Mouse (Mus musculus): ENCODE data around the gene Dnajb3. TPM values are rescaled to one million over a fixed set of nuclear protein-coding genes. Genes with fewer than 3 reads are reported as not detected.
A peak's percentile ranks its signal among the peaks of the same experiment; 100 is the strongest.
"Not testable (repeated sequence)": the region's sequence is repeated elsewhere in the genome, so short reads cannot be mapped to it uniquely, and the experiment has no call there.

Dnajb3 gene
- polyA plus RNA-seq, 1 experiment from 2014 or later = 7.7 TPM

DNA sequence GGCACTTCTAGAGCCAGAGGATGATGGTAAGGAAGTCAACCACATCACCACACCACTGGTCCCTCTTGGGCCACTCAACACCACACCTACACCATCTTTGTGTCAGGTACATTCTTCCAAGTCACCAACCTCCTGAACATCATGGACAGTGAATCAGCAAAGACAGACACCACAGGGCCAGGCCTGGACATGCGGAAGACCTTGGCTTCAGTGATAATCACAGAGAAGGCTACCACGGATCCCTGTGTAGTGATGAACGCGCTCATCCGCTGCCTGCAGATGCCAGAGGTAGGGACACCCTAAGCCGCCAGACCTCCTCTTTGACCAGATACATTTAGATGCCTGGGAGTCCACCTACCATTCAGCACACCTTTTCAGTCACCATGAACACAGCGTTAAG lies 22.5 kb upstream of the Dnajb3 start:
- ATAC-seq (ENCODE audit: low read depth) = no peak; the same call in 1 of the 2 replicates
- WGBS (ENCODE audit: insufficient replicate concordance) = 59% methylated on average over 7 of the region's 7 CpGs

GRCm38 (mm10) chr1:88227482-88227881 lies 21.9 kb upstream of the Dnajb3 start:
- no peaks in the 10 kb centered on the region for H3K4me1 ChIP-seq (ENCODE audit: control insufficient read depth, low read depth, low read length)
- no peaks in the 10 kb centered on the region for H3K27me3 ChIP-seq (ENCODE audit: control insufficient read depth, insufficient read depth, low read depth, low read length)
- H3K4me3 ChIP-seq (ENCODE audit: low read depth, low read length) = no peak overlapping the region
- H3K9ac ChIP-seq (ENCODE audit: low read depth, low read length) = no peak overlapping the region
- 40% methylated on average over 2 of the region's 2 CpGs for WGBS (ENCODE audit: insufficient replicate concordance)
- no peak for ATAC-seq (ENCODE audit: low read depth)
- H3K36me3 ChIP-seq (ENCODE audit: control insufficient read depth, insufficient read depth) = no peaks in the 10 kb centered on the region
- no peak overlapping the region for H3K27ac ChIP-seq (ENCODE audit: low read length)
- peaks cover 31% of the 10 kb centered on the region for H3K9me3 ChIP-seq (replicated peaks; ENCODE audit: control insufficient read depth, low read length)
- H3K4me2 ChIP-seq (ENCODE audit: low read depth, low read length) = no peak overlapping the region

More for the DNA sequence above, 22.5 kb upstream of the Dnajb3 start:
- Histone ChIP-seq H3K36me3 (ENCODE audit: control insufficient read depth, insufficient read depth) (no peaks in the 10 kb centered on the region), H3K4me2 (ENCODE audit: low read depth, low read length) (no peak overlapping the region), H3K4me3 (ENCODE audit: low read depth, low read length) (no peak overlapping the region), H3K9ac (ENCODE audit: low read depth, low read length) (no peak overlapping the region), H3K27ac (ENCODE audit: low read length) (no peak overlapping the region), H3K4me1 (ENCODE audit: control insufficient read depth, low read depth, low read length) (no peaks in the 10 kb centered on the region), H3K9me3 (replicated peaks; ENCODE audit: control insufficient read depth, low read length) (peaks cover 33% of the 10 kb centered on the region), H3K27me3 (ENCODE audit: control insufficient read depth, insufficient read depth, low read depth, low read length) (no peaks in the 10 kb centered on the region)

DNA sequence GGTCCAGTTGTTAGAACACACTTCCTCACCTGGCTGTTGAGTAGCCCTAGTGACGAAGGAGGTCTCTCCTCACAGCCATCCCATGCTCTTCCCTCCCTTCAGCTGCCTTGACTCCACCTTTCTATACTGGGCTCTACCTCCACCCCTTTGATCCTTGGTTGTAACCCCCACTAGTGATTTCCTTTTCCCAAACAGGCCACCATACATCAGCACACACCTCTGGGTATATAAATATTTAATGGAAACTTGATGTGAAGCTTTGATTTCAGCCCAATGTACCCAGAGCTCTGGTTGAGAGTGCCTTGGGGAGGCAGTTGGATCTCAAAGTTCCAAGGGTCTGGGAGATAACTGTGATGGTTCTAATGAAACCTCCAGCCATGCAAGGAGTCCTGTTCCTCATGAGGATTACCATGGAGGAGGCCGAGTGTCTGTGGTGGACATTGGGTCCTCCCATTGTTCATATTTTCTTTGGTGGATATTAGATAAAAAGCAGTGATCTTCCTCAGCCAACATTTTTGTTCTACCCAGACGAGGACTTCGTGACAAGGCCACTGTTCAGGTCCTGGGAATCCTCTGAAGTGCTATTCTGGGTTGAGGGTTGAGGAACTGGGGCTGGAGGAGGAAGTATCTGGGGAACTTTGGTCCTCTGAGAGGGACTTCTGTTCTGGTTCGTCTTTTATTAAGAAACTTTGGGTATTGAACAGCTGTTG lies 21.2 kb upstream of the Dnajb3 start, which contains the start of gene Mroh2a:
Gene Mroh2a (plus strand): TSS at position 317 of the 710 bp plus-strand sequence.
- 36% methylated on average over 5 of the region's 5 CpGs for WGBS (ENCODE audit: insufficient replicate concordance)

GRCm38 (mm10) chr1:88225741-88226140 lies 20.2 kb upstream of the Dnajb3 start:
- Histone ChIP-seq H3K4me1 (ENCODE audit: control insufficient read depth, low read depth, low read length) (no peaks in the 10 kb centered on the region), H3K36me3 (ENCODE audit: control insufficient read depth, insufficient read depth) (no peaks in the 10 kb centered on the region), H3K9me3 (replicated peaks; ENCODE audit: control insufficient read depth, low read length) (peaks cover 26% of the 10 kb centered on the region), H3K4me2 (ENCODE audit: low read depth, low read length) (no peak overlapping the region), H3K9ac (ENCODE audit: low read depth, low read length) (no peak overlapping the region), H3K4me3 (ENCODE audit: low read depth, low read length) (no peak overlapping the region), H3K27ac (ENCODE audit: low read length) (no peak overlapping the region), H3K27me3 (ENCODE audit: control insufficient read depth, insufficient read depth, low read depth, low read length) (no peaks in the 10 kb centered on the region)
- ATAC-seq (ENCODE audit: low read depth) = no peak

More for the DNA sequence above, 21.2 kb upstream of the Dnajb3 start, which contains the start of gene Mroh2a:
- Histone ChIP-seq H3K27ac (ENCODE audit: low read length) (no peak within 1 kb of the TSS), H3K36me3 (ENCODE audit: control insufficient read depth, insufficient read depth) (no peaks in the 10 kb centered on the region), H3K4me2 (ENCODE audit: low read depth, low read length) (no peak within 1 kb of the TSS), H3K9ac (ENCODE audit: low read depth, low read length) (no peak within 1 kb of the TSS), H3K4me1 (ENCODE audit: control insufficient read depth, low read depth, low read length) (no peaks in the 10 kb centered on the region), H3K9me3 (replicated peaks; ENCODE audit: control insufficient read depth, low read length) (peaks cover 33% of the 10 kb centered on the region), H3K4me3 (ENCODE audit: low read depth, low read length) (no peak within 1 kb of the TSS), H3K27me3 (ENCODE audit: control insufficient read depth, insufficient read depth, low read depth, low read length) (no peaks in the 10 kb centered on the region)
- ATAC-seq (ENCODE audit: low read depth) = peak; percentile 19; the same call in 1 of the 2 replicates

GRCm38 (mm10) chr1:88225301-88225700 lies 19.7 kb upstream of the Dnajb3 start:
- not testable (repeated sequence) for H3K9ac ChIP-seq (ENCODE audit: low read depth, low read length); H3K4me2 ChIP-seq (ENCODE audit: low read depth, low read length); H3K36me3 ChIP-seq (ENCODE audit: control insufficient read depth, insufficient read depth); H3K4me3 ChIP-seq (ENCODE audit: low read depth, low read length); H3K27me3 ChIP-seq (ENCODE audit: control insufficient read depth, insufficient read depth, low read depth, low read length); H3K4me1 ChIP-seq (ENCODE audit: control insufficient read depth, low read depth, low read length); H3K27ac ChIP-seq (ENCODE audit: low read length); ATAC-seq (ENCODE audit: low read depth)
- peaks cover 22% of the 10 kb centered on the region for H3K9me3 ChIP-seq (replicated peaks; ENCODE audit: control insufficient read depth, low read length)
- 29% methylated on average over 2 of the region's 2 CpGs for WGBS (ENCODE audit: insufficient replicate concordance)

GRCm38 (mm10) chr1:88224029-88224776 lies 18.6 kb upstream of the Dnajb3 start:
- Histone ChIP-seq H3K4me3 (ENCODE audit: low read depth, low read length) (no peak overlapping the region), H3K27ac (ENCODE audit: low read length) (no peak overlapping the region), H3K4me2 (ENCODE audit: low read depth, low read length) (no peak overlapping the region), H3K27me3 (ENCODE audit: control insufficient read depth, insufficient read depth, low read depth, low read length) (no peaks in the 10 kb centered on the region), H3K4me1 (ENCODE audit: control insufficient read depth, low read depth, low read length) (no peaks in the 10 kb centered on the region), H3K36me3 (ENCODE audit: control insufficient read depth, insufficient read depth) (no peaks in the 10 kb centered on the region), H3K9ac (ENCODE audit: low read depth, low read length) (no peak overlapping the region), H3K9me3 (replicated peaks; ENCODE audit: control insufficient read depth, low read length) (peaks cover 14% of the 10 kb centered on the region)
- ATAC-seq (ENCODE audit: low read depth) = no peak
- 51% methylated on average over 2 of the region's 2 CpGs for WGBS (ENCODE audit: insufficient replicate concordance)

- Histone ChIP-seq H3K4me3 (ENCODE audit: low read depth, low read length) (no peak overlapping the region), H3K9ac (ENCODE audit: low read depth, low read length) (no peak overlapping the region), H3K4me2 (ENCODE audit: low read depth, low read length) (no peak overlapping the region), H3K27ac (ENCODE audit: low read length) (no peak overlapping the region), H3K27me3 (ENCODE audit: control insufficient read depth, insufficient read depth, low read depth, low read length) (no peaks in the 10 kb centered on the region), H3K4me1 (ENCODE audit: control insufficient read depth, low read depth, low read length) (no peaks in the 10 kb centered on the region), H3K9me3 (replicated peaks; ENCODE audit: control insufficient read depth, low read length) (peaks cover 14% of the 10 kb centered on the region), H3K36me3 (ENCODE audit: control insufficient read depth, insufficient read depth) (no peaks in the 10 kb centered on the region)
- ATAC-seq (ENCODE audit: low read depth) = no peak
- 31% methylated on average over 1 of the region's 1 CpGs for WGBS (ENCODE audit: insufficient replicate concordance)
Observed at GRCm38 (mm10) chr1:88223591-88223990, 18.0 kb upstream of the Dnajb3 start.

DNA sequence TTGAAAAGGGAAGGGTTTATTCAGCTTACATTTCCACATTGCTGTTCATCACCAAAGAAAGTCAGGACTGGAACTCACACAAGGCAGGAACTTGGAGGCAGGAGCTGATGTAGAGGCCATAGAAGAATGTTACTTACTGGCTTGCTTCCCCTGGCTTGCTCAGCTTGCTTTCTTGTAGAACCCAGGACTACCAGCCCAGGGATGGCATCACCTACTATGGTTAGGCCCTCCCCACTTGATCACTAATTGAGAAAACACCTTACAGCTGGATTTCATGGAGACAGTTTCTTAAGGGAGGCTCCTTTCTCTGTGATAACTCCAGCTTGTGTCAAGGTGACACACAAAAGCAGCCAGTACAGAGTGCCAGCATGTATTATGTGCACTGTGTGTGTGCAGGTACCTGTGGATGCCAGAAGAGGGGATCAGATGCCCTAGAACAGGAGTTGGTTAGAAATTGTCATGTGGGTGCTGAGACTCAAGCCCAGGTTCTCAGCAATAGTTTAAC lies 17.5 kb upstream of the Dnajb3 start:
- H3K27me3 ChIP-seq (ENCODE audit: control insufficient read depth, insufficient read depth, low read depth, low read length); H3K4me2 ChIP-seq (ENCODE audit: low read depth, low read length); H3K4me3 ChIP-seq (ENCODE audit: low read depth, low read length); ATAC-seq (ENCODE audit: low read depth); H3K27ac ChIP-seq (ENCODE audit: low read length); H3K4me1 ChIP-seq (ENCODE audit: control insufficient read depth, low read depth, low read length); H3K36me3 ChIP-seq (ENCODE audit: control insufficient read depth, insufficient read depth); H3K9ac ChIP-seq (ENCODE audit: low read depth, low read length): not testable (repeated sequence)
- H3K9me3 ChIP-seq (replicated peaks; ENCODE audit: control insufficient read depth, low read length) = peaks cover 12% of the 10 kb centered on the region

GRCm38 (mm10) chr1:88222216-88222615 lies 16.6 kb upstream of the Dnajb3 start:
- no peak overlapping the region for H3K4me2 ChIP-seq (ENCODE audit: low read depth, low read length)
- ATAC-seq (ENCODE audit: low read depth) = no peak
- H3K9ac ChIP-seq (ENCODE audit: low read depth, low read length) = no peak overlapping the region
- H3K36me3 ChIP-seq (ENCODE audit: control insufficient read depth, insufficient read depth) = no peaks in the 10 kb centered on the region
- no peaks in the 10 kb centered on the region for H3K4me1 ChIP-seq (ENCODE audit: control insufficient read depth, low read depth, low read length)
- H3K9me3 ChIP-seq (replicated peaks; ENCODE audit: control insufficient read depth, low read length) = peaks cover 14% of the 10 kb centered on the region
- WGBS (ENCODE audit: insufficient replicate concordance) = 28% methylated on average over 2 of the region's 2 CpGs
- no peaks in the 10 kb centered on the region for H3K27me3 ChIP-seq (ENCODE audit: control insufficient read depth, insufficient read depth, low read depth, low read length)
- H3K4me3 ChIP-seq (ENCODE audit: low read depth, low read length) = no peak overlapping the region
- no peak overlapping the region for H3K27ac ChIP-seq (ENCODE audit: low read length)
